Mouse (Mus musculus): ENCODE measurements at regions not wholly inside any gene's neighbourhood (a gene's known extent, or its start where the extent isn't known, plus 50 kb on each side); places are given as distances from the start of the nearest gene placed in this dataset.

GRCm38 (mm10) chr9:22993531-22993930 lies 229.3 kb upstream of the Bmper start:
- Histone ChIP-seq H3K4me1 (replicated peaks; ENCODE audit: control insufficient read depth, insufficient read depth, low read length) (no peaks in the 10 kb centered on the region), H3K27me3 (ENCODE audit: control insufficient read depth, insufficient read depth, low read length) (no peaks in the 10 kb centered on the region), H3K4me2 (replicated peaks) (no peak overlapping the region), H3K36me3 (replicated peaks; ENCODE audit: control insufficient read depth, insufficient read depth) (no peaks in the 10 kb centered on the region), H3K9ac (no peak overlapping the region), H3K4me3 (replicated peaks; ENCODE audit: low read length) (no peak overlapping the region), H3K27ac (no peak overlapping the region), H3K9me3 (ENCODE audit: control insufficient read depth, low read length) (no peaks in the 10 kb centered on the region)
- WGBS, result 76% methylated on average over 5 of the region's 5 CpGs
- ATAC-seq (ENCODE audit: low FRiP score) (no peak), DNase-seq (ENCODE audit: low spot score) (no peak)

- no peak overlapping the region for H3K27ac ChIP-seq
- no peaks in the 10 kb centered on the region for H3K9me3 ChIP-seq (ENCODE audit: control insufficient read depth, low read length)
- 86% methylated on average over 9 of the region's 9 CpGs for WGBS
These were observed 227.3 kb upstream of the Bmper start for GRCm38 (mm10) chr9:22995564-22995963.

GRCm38 (mm10) chr9:22998306-22998705 lies 224.6 kb upstream of the Bmper start:
- Histone ChIP-seq H3K36me3 (replicated peaks; ENCODE audit: control insufficient read depth, insufficient read depth) (no peaks in the 10 kb centered on the region), H3K9me3 (ENCODE audit: control insufficient read depth, low read length) (no peaks in the 10 kb centered on the region), H3K27me3 (ENCODE audit: control insufficient read depth, insufficient read depth, low read length) (no peaks in the 10 kb centered on the region), H3K4me2 (replicated peaks) (no peak overlapping the region), H3K9ac (no peak overlapping the region), H3K27ac (no peak overlapping the region), H3K4me3 (replicated peaks; ENCODE audit: low read length) (no peak overlapping the region), H3K4me1 (replicated peaks; ENCODE audit: control insufficient read depth, insufficient read depth, low read length) (no peaks in the 10 kb centered on the region)
- no peak for DNase-seq (ENCODE audit: low spot score)
- no peak for ATAC-seq (ENCODE audit: low FRiP score)
- WGBS, result 79% methylated on average over 6 of the region's 6 CpGs

More at GRCm38 (mm10) chr9:22995564-22995963, 227.3 kb upstream of the Bmper start:
- Histone ChIP-seq H3K27me3 (ENCODE audit: control insufficient read depth, insufficient read depth, low read length) (no peaks in the 10 kb centered on the region), H3K4me3 (replicated peaks; ENCODE audit: low read length) (no peak overlapping the region), H3K36me3 (replicated peaks; ENCODE audit: control insufficient read depth, insufficient read depth) (no peaks in the 10 kb centered on the region), H3K9ac (no peak overlapping the region), H3K4me2 (replicated peaks) (no peak overlapping the region), H3K4me1 (replicated peaks; ENCODE audit: control insufficient read depth, insufficient read depth, low read length) (no peaks in the 10 kb centered on the region)
- ATAC-seq (ENCODE audit: low FRiP score) (no peak), DNase-seq (ENCODE audit: low spot score) (no peak)

GRCm38 (mm10) chr9:22999181-22999580 lies 223.7 kb upstream of the Bmper start:
- Histone ChIP-seq H3K9ac (no peak overlapping the region), H3K4me1 (replicated peaks; ENCODE audit: control insufficient read depth, insufficient read depth, low read length) (0 out of 2 replicates have a peak, but pooled peaks cover 4% of the 10 kb centered on the region), H3K4me3 (replicated peaks; ENCODE audit: low read length) (no peak overlapping the region), H3K9me3 (ENCODE audit: control insufficient read depth, low read length) (no peaks in the 10 kb centered on the region), H3K4me2 (replicated peaks) (no peak overlapping the region), H3K36me3 (replicated peaks; ENCODE audit: control insufficient read depth, insufficient read depth) (no peaks in the 10 kb centered on the region), H3K27ac (no peak overlapping the region), H3K27me3 (ENCODE audit: control insufficient read depth, insufficient read depth, low read length) (no peaks in the 10 kb centered on the region)
- DNase-seq (ENCODE audit: low spot score) (no peak), ATAC-seq (ENCODE audit: low FRiP score) (no peak)
- WGBS, result 87% methylated on average over 4 of the region's 4 CpGs

GRCm38 (mm10) chr9:23000200-23000599 lies 222.7 kb upstream of the Bmper start:
- no peak overlapping the region for H3K9ac ChIP-seq
- ATAC-seq (ENCODE audit: low FRiP score), result no peak
- no peaks in the 10 kb centered on the region for H3K36me3 ChIP-seq (replicated peaks; ENCODE audit: control insufficient read depth, insufficient read depth)
- no peak for DNase-seq (ENCODE audit: low spot score)
- no peak overlapping the region for H3K4me2 ChIP-seq (replicated peaks)
- no peaks in the 10 kb centered on the region for H3K9me3 ChIP-seq (ENCODE audit: control insufficient read depth, low read length)
- 93% methylated on average over 3 of the region's 3 CpGs for WGBS
- no peak overlapping the region for H3K4me3 ChIP-seq (replicated peaks; ENCODE audit: low read length)
- H3K27ac ChIP-seq, result no peak overlapping the region
- 0 out of 2 replicates have a peak, but pooled peaks cover 6% of the 10 kb centered on the region for H3K4me1 ChIP-seq (replicated peaks; ENCODE audit: control insufficient read depth, insufficient read depth, low read length)
- no peaks in the 10 kb centered on the region for H3K27me3 ChIP-seq (ENCODE audit: control insufficient read depth, insufficient read depth, low read length)

DNA sequence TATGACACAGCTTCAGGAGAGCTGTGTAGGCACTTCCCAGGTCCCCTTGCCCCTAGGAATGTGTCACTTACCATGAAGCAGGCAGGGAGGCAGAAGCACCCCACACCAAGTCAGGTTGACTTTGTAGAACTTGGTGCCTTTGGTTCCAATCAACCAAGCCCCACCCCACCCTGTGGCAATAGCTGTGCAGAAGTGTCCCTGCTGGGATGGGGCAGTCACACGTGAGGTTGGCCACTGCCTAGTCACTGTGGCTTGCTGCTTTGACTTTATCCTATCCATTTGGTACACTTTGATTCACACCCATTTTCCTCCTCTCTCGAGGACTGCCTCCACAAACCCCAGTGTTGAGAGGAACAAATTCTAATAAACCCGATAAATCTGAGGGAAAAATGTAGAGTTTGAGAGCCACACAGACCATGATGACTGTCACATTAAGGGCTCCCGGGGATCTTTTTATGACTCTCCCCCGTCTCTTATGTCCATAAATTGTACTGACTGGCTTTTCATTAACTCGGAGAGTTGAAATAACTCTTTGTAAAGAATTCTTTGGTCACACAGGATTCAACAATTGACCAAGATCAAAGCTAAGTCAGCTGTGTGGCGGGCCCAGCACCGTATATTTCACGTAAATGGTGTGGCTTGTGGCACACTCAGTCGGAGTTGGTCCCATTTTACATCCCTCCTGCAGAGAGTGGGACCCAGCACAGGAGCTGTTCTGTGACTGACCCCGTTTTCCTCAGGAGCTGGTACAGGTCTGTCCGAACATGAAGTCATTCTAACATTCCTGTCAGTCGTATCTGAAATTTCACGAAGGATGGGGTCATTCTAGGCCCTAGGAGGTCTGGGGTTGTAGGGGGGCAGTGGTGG lies 219.4 kb upstream of the Bmper start:
- Histone ChIP-seq H3K9me3 (ENCODE audit: control insufficient read depth, low read length) (no peaks in the 10 kb centered on the region), H3K9ac (no peak overlapping the region), H3K4me2 (replicated peaks) (no peak overlapping the region), H3K36me3 (replicated peaks; ENCODE audit: control insufficient read depth, insufficient read depth) (no peaks in the 10 kb centered on the region), H3K4me3 (replicated peaks; ENCODE audit: low read length) (no peak overlapping the region), H3K27ac (no peak overlapping the region), H3K4me1 (replicated peaks; ENCODE audit: control insufficient read depth, insufficient read depth, low read length) (0 out of 2 replicates have a peak, but pooled peaks cover 6% of the 10 kb centered on the region), H3K27me3 (ENCODE audit: control insufficient read depth, insufficient read depth, low read length) (peaks cover 3% of the 10 kb centered on the region; the same call in 1 of the 2 replicates)
- 64% methylated on average over 14 of the region's 14 CpGs for WGBS
- no peak for ATAC-seq (ENCODE audit: low FRiP score)
- DNase-seq (ENCODE audit: low spot score), result no peak

DNA sequence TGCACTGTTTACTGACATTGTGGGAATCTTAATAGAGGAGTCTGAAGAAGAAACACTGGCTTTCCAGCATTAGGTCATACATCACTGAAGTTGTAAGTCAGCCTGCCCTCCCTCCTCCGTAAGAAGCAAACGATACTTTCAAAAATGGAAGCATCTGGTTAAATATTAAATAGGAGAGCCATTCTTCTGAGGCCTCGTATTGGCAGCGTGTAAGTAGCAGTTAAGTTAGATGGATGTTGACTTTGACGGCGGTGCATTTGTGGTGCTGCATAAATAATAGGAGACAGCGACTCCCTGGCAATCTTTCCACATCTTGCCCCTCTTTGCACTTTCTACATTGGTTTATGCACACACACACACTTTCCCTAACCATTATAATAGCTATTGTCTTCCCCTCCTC lies 217.9 kb upstream of the Bmper start:
- Histone ChIP-seq H3K9me3 (ENCODE audit: control insufficient read depth, low read length) (no peaks in the 10 kb centered on the region), H3K9ac (no peak overlapping the region), H3K36me3 (replicated peaks; ENCODE audit: control insufficient read depth, insufficient read depth) (no peaks in the 10 kb centered on the region), H3K4me3 (replicated peaks; ENCODE audit: low read length) (no peak overlapping the region), H3K4me2 (replicated peaks) (no peak overlapping the region), H3K4me1 (replicated peaks; ENCODE audit: control insufficient read depth, insufficient read depth, low read length) (peaks cover 14% of the 10 kb centered on the region; the same call in 1 of the 2 replicates), H3K27ac (no peak overlapping the region), H3K27me3 (ENCODE audit: control insufficient read depth, insufficient read depth, low read length) (peaks cover 5% of the 10 kb centered on the region; the same call in 1 of the 2 replicates)
- no peak for ATAC-seq (ENCODE audit: low FRiP score)
- WGBS, result 41% methylated on average over 7 of the region's 7 CpGs
- no peak for DNase-seq (ENCODE audit: low spot score)

GRCm38 (mm10) chr9:23009462-23010183 lies 213.3 kb upstream of the Bmper start:
- WGBS, result 4% methylated on average over 24 of the region's 24 CpGs
- H3K27me3 ChIP-seq (ENCODE audit: control insufficient read depth, insufficient read depth, low read length), result peaks cover 11% of the 10 kb centered on the region
- no peak for DNase-seq (ENCODE audit: low spot score)
- H3K9ac ChIP-seq, result peak overlapping the region; percentile 25
- H3K36me3 ChIP-seq (replicated peaks; ENCODE audit: control insufficient read depth, insufficient read depth), result no peaks in the 10 kb centered on the region
- H3K4me1 ChIP-seq (replicated peaks; ENCODE audit: control insufficient read depth, insufficient read depth, low read length), result peaks cover 30% of the 10 kb centered on the region
- ATAC-seq (ENCODE audit: low FRiP score), result peak; percentile 31; the same call in 1 of the 2 replicates
- H3K4me3 ChIP-seq (replicated peaks; ENCODE audit: low read length), result 0 out of 2 replicates have a peak overlapping the region, but pooled peaks have one; percentile 6
- no peaks in the 10 kb centered on the region for H3K9me3 ChIP-seq (ENCODE audit: control insufficient read depth, low read length)
- H3K4me2 ChIP-seq (replicated peaks), result peak overlapping the region; percentile 30
- no peak overlapping the region for H3K27ac ChIP-seq

DNA sequence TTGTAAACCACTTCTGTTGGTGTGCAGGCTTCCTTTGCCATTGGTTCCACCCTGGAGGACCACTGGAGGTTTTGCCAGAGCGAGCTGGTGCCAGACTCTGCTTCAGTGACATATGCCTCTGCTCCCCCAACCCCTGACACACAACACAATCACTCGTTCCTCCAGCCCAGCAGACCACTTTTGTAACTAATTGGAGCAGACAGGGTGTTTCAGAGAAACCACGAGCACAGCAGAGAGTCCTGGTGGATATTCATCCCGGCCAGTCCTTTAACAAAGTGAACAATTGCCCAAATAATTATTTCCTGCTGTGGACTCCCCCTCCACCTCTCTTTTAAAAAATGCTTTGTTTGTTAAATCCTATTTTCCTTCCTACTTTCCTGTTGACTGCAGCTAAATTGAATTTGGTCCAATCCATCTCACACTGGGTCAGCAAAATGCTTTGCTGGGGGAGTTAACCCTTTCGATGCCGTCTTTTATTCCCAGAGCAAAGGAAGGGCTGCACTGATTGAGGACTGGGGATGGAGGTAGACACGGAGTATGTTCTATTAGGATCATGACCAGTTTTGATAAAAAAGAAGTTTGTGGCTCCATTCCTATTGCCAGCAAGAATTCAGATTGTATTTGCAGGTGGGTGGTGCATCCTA lies 211.4 kb upstream of the Bmper start:
- Histone ChIP-seq H3K4me1 (replicated peaks; ENCODE audit: control insufficient read depth, insufficient read depth, low read length) (peaks cover 30% of the 10 kb centered on the region), H3K27ac (no peak overlapping the region), H3K4me3 (replicated peaks; ENCODE audit: low read length) (no peak overlapping the region), H3K4me2 (replicated peaks) (0 out of 2 replicates have a peak overlapping the region, but pooled peaks have one; percentile 5), H3K9me3 (ENCODE audit: control insufficient read depth, low read length) (no peaks in the 10 kb centered on the region), H3K36me3 (replicated peaks; ENCODE audit: control insufficient read depth, insufficient read depth) (no peaks in the 10 kb centered on the region), H3K9ac (no peak overlapping the region), H3K27me3 (ENCODE audit: control insufficient read depth, insufficient read depth, low read length) (peaks cover 11% of the 10 kb centered on the region)
- WGBS, result 9% methylated on average over 7 of the region's 7 CpGs
- peak; percentile 64; the same call in 1 of the 2 replicates for ATAC-seq (ENCODE audit: low FRiP score)
- DNase-seq (ENCODE audit: low spot score), result peak; percentile 47
